Mouse (Mus musculus) left cerebral cortex, adult 18-20 months (tissue): ENCODE results near the gene Cpsf3. TPM values are rescaled to one million over a fixed set of nuclear protein-coding genes. Genes with fewer than 3 reads are reported as not detected.

Experiments used
- DNase-seq, 2 experiments: peaks; one replicate each; pipeline ENCODE4 v3.0.0; 2021 to 2022; ENCODE audit warnings: low spot score in 2 of 2, mixed read lengths in 1 of 2
- total RNA-seq, 2 experiments: library from RNA; stranded (reverse); gene quantifications; 2 replicates each; pipeline ENCODE4 v1.2.3; 2021

Cpsf3 gene
- total RNA-seq, 2 experiments from 2014 or later: 44.4 to 48.8 TPM

DNA sequence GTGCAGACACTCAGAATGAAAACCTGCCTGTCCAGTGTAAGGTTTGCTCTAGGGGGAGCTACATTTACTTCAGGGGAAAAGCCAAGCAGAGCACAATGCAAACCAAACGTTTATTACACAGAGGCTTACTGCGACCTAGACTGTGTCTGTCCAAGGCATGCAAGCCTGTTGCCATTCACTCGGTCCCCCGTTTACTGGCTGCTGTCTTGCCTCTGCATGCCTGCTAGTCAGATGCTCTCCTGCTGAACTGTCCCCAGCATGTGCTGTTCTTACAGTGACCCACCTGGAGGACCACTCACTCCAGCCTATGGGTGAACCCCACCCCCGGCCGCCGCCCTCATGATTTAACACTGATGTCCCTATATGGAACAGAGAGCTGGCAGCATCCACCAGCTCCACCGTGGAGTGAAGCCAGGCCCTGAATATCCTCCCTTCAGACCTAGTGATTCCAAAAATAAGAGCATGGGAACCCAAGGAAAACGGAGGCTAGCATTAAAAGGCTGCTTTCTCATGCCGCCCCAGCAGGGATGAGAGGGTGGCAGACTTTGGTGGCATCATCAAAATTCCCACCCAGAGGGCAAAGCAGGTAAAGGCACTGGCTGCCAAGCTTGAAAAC lies 45.9 kb downstream of the Cpsf3 start:
- peak; percentile 42 to 52 for DNase-seq

DNA sequence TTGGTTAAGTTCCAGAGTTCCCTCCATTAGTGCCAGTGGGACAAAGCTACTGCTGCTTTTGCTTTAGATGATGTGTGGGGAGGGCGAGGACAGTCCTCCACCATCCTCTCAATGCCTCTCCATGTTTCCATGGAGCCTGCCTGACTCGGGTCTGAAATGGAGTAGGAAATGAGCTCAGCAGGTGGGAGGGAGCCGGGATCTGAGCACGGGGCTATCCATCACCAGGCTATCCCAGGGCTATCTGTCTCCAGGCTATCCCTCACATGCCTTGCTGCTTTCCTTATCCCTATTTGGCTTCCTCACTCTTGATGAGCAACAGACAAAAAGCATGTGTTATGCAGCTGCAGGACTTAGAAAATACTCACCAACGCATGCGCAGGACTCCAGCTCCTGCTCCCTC lies 46.5 kb downstream of the Cpsf3 start:
- no peak for DNase-seq

DNA sequence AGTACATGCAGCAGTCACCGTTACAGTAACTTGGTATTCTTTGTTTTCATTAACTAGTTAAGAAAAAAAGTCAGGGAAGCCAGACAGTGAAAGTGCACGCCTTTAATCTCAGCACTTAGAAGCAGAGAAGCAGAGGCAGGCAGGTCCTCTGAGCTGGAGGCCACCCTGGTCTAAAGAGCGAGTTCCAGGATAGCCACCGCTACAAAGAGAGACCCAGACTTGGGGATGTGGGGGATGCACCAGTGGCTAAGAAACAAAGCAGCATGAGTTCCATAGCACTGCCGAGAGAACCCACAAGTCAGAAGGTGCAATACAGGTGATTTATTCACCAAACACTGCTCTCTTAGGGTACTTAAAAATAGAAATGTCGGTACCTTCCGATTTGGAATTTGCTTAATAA lies 47.8 kb downstream of the Cpsf3 start:
- DNase-seq: no peak

DNA sequence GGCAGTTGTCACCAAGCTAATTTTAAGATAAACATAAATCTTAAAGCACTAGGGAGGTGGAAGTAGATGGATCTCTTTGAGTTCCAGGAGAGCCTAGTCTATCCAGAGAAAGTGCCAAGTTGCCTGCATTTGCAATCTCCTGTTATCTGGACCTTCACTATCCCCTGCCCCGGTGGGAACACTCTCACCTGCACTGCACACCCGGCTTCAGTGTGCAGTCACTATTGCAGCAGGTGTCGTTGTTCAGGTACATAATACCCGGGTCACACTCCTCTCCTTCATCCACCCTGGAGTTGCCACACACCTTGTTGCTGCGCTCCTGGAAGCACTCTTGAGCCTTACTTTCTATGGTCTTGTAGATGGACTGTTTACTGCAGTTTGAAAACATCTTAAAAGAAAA lies 48.6 kb downstream of the Cpsf3 start:
- no peak for DNase-seq

DNA sequence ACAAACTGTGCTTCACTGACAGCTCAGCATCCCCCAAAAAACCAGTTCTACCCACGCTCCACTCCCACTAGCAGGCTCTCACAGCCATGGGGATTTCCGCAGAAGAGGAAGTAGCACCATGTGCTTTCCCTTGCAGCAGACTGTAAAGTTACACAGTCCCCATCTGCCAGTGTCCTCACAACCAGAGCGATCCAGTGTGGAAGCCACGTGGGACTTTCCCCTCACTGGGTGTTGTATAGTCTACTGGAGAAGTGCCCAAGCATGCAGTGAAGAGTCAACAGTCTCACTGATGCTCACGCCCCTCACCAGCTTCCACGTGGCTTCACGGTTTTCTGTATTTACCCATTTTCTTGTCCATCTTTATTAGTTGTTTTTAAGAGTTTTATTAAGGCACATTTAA lies 50.7 kb downstream of the Cpsf3 start:
- DNase-seq: peak; percentile 32 to 64

DNA sequence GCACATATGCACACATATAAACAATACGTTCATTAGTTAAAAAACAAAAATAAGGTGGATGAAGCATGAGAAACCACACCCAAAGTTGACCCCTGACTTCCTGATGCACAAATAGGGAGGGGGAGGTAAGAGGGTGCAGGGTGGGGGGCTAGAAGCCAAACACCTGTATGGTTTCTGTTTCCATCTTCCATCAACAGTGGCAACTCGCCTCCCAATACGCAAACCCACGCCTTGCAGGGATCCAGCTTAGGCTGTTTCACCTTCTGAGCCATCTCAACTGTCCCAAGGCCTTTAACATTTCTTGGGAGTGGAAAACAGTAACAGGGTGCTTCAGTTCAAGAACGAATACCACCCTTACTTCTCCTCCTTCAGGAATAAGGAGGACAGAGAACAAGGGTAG lies 52.0 kb downstream of the Cpsf3 start:
- no peak for DNase-seq

DNA sequence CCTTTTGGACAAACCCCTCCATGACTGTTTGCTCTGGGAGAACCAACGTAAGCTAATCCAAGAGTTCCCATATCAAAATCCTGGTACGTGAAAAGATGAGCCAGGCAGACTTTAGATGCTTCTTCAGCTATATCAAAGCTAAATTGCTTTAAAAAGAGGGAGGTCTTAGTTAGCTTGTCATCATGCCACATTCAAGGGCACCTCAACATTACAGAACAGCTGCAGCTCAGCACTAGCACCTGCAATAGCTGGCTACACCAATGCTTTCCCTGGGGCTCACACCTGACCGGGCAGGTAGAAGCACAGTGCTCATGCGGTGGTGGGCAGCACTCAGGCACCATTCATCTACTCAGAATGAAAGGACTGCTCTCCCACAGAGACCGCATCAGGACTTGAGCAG lies 55.5 kb downstream of the Cpsf3 start:
- no peak for DNase-seq

DNA sequence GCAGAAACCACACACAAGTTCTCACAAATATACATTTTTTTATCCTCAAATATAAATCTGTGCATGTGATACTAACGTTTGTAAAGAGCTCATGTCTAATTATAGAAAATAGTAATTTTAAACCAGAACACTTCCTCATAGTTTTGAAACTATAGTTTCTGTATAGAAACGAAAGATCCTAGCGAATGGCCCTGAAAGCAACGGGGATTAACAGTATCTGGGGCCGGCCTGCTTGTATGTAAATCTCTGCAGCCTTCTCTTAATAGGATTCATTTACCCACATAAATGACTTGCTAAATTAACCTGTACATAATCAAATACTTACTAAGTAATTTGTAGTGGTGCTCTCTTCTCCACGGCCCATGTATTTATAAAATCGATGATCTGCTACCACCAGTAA lies 61.8 kb downstream of the Cpsf3 start:
- DNase-seq: no peak

DNA sequence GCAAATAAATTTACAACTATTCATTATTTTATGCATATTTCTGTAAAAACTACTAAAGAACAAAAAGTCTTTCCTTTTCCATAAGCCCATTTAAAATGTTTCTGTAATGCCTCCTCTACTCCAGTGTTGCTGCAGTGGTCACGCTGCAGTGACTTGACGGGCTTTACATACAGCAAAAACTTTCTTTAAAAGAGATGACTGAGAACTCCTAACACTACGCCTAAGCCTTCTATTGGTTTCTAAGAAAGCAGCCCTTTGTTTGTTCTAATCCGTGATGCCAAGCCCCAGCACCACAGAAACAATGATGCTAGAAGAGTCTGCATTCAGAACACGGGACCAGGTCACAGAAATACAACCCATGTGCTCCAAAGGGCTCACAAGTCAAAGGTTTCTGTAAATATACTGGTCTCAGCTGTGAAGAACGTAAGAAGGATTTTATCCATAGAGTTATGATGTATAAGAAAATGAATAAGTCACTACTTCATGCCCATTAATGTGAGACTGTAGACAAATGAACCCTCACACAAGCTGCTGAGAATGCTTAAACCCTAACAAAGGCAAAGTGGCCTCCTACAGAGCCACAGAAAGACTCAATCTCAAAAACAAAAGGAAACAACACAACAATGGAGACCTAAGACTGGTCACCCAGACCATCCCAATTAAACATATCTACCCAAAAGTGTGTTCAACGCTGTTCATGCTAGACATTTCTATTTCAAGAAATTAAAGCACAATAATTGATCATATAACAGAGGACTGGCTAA lies 65.1 kb downstream of the Cpsf3 start:
- no peak for DNase-seq

DNA sequence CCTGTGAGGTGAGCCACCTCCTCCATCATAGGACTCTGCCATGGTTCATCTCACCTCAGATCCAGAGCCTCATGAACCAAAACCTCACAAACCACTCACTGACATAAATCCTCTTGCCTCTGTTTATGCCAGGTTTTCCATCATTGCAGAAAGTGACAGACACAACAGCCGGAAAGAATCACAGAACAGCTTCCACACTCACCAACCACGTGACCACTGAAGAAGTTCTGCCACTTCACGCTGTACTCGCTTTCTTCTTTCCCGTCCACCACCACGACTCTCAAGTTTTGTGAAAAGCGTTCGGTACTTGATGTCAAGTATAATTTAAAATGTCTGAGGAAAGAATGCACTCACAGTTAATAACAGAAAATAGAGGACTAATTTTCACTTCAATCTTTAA lies 68.5 kb downstream of the Cpsf3 start:
- DNase-seq: no peak

DNA sequence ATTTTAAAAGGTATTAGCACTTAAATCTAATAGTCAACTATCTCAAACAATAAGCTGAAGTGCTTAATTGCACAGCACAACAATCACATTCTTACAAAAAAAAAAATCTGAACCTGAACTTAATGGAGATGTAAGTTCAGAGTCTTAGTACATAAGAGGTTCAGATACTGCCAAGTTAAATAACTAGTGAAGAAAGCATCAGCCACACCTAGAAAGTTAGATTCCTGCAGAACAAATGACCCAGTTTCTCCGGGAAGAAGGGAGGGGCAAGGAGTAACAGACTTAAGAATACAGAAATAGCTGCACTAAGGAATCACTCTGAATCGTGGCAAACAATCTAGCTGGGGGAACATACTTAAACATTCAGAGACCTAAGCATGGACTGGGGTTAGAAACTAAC lies 77.5 kb downstream of the Cpsf3 start:
- DNase-seq: no peak

DNA sequence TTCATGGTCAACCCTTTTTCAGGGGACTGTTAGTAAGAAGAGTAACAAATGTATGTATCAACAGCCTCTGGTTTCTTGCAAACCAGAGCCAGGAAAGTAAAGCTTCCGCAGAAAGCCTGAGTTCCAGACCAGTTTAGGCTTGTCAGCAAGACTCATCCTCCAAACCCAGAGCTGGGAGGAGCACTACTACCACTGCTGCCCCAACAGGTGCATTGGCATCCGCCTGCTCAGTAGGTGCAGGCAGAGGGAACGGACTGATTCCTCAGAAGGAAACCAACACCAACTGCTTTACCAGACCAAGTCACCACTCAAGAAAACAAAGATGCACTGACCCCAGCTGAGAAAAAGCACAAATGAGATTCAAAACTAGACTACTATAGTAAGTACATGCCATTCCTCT lies 78.0 kb downstream of the Cpsf3 start:
- no peak for DNase-seq

Other genes with a start within 250 kb of the Cpsf3 start
- 10 to 100 TPM; 41.1 to 43.1 TPM for gene Itgb1bp1, start 893 bp downstream of the Cpsf3 start, total RNA-seq
- 10 to 100 TPM; 12.3 to 13.0 TPM for gene Iah1, start 31.0 kb downstream of the Cpsf3 start, total RNA-seq
- 10 to 100 TPM; 14.1 to 15.4 TPM for gene Adam17, start 88.2 kb downstream of the Cpsf3 start, total RNA-seq
- gene Ywhaq, start 132.2 kb downstream of the Cpsf3 start, total RNA-seq: 100 to 1,000 TPM; 437 to 458 TPM